Mouse (Mus musculus): Measurements from ENCODE around the gene Meltf. TPM values are rescaled to one million over a fixed set of nuclear protein-coding genes. Genes with fewer than 3 reads are reported as not detected.

Meltf gene
- total and polyA plus RNA-seq, 3 experiments = 0.04 to 0.09 (median 0.07) TPM

DNA sequence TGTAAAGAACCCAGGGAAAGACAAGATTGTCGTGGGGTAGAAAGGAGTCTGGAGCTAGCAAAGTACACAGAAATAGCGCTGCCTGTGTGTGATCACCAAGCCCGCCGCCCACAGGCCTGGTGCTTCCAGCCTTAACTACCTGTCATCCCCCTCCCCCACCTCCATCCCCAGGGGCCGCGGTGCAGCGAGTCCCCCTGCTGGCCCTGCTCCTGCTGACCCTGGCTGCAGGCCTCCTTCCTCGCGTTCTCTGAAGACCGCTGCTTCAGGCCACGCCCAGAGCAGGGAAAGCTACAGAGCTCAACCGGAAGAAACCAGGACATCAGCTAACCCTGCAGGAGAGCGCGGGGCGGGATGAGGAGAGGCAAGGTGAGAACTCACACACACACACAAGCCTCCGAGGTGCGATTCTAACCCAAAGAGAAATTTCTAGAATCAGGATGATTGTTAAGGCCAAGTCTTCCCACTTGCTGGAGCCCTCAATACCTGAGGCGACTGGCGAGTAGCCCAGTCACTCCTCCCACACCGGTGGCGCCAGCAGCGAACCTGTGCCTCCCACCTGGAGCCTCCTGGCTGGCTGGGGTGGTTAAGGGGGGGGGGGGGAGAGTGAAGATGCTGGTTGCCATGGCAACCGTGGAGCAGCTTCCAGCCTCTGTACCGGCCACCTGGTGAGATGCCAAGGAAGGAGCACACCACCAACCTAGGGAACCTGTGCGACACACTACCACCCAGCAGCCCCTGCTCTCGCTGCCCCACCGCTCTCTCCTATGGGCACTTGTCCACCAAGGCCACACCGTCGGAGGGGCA is 18.6 kb downstream of the Meltf start:
- in situ Hi-C loops (cut with MboI; ENCODE audit: low pct_ligation_motif_present, low pct_unique_long_range_greater_than_20kb, low sequenced_read_pairs) = no loop called here
- TF ChIP-seq TBP (conservative IDR thresholded peaks at IDR 0.05; ENCODE audit: low read depth, low read length) = no peak
- TF ChIP-seq MYC (IDR thresholded peaks at IDR 0.05; ENCODE audit: low read depth, low read length) = no peak
- no peak for TF ChIP-seq E2F4 (IDR thresholded peaks at IDR 0.05; ENCODE audit: insufficient replicate concordance, low read depth, low read length)
- no peak for TF ChIP-seq RAD21 (IDR thresholded peaks at IDR 0.05; ENCODE audit: low read depth, low read length)
- TF ChIP-seq RCOR1 (conservative IDR thresholded peaks at IDR 0.05; ENCODE audit: low read depth, low read length) = no peak
- no peak for TF ChIP-seq ELF1 (IDR thresholded peaks at IDR 0.05; ENCODE audit: low read depth, low read length)
- TF ChIP-seq ZMIZ1 (IDR thresholded peaks at IDR 0.05; ENCODE audit: low read depth, low read length) = no peak
- no peak for TF ChIP-seq MEF2A (IDR thresholded peaks at IDR 0.05; ENCODE audit: borderline replicate concordance, low read depth, low read length)
- no peak for TF ChIP-seq JUND (conservative IDR thresholded peaks at IDR 0.05; ENCODE audit: low read depth, low read length)
- no peak for TF ChIP-seq ZKSCAN1 (IDR thresholded peaks at IDR 0.05; ENCODE audit: borderline replicate concordance, low read depth, low read length)
- no peak for TF ChIP-seq POLR2A (IDR thresholded peaks at IDR 0.05; ENCODE audit: low read depth, low read length)
- no peaks in the 10 kb centered on the region for H3K36me3 ChIP-seq (replicated peaks in 1 of 2; ENCODE audit: control insufficient read depth in 1 of 2, insufficient read depth in 1 of 2, low read length in 1 of 2)
- H3K9ac ChIP-seq (ENCODE audit: insufficient read depth, low read depth) = no peak overlapping the region
- H3K4me1 ChIP-seq (ENCODE audit: control insufficient read depth in 1 of 2, insufficient read depth in 2 of 2) = peaks cover 13 to 24% of the 10 kb centered on the region in 2 experiments
- no peaks in the 10 kb centered on the region for H3K27me3 ChIP-seq (replicated peaks)
- no peak overlapping the region for H3K4me2 ChIP-seq (ENCODE audit: insufficient read depth, low read depth, poor library complexity, severe bottlenecking)
- dilution Hi-C loops (cut with MboI; ENCODE audit: extremely low pct_ligation_motif_present, extremely low pct_unique_long_range_greater_than_20kb, low sequenced_read_pairs) = no loop called here
- no peaks in the 10 kb centered on the region for H3K79me2 ChIP-seq (replicated peaks; ENCODE audit: control insufficient read depth, extremely low read depth, insufficient read depth, poor library complexity, severe bottlenecking)
- H3K27ac ChIP-seq (ENCODE audit: insufficient read depth, low read depth) = no peak overlapping the region
- H3K4me3 ChIP-seq (replicated peaks in 1 of 3; ENCODE audit: low read depth in 2 of 3, low read length in 2 of 3, poor library complexity in 1 of 3) = no peak overlapping the region
- DNase-seq (ENCODE audit: extremely low read depth) = no peak
- peaks cover 9% of the 10 kb centered on the region for H3K9me3 ChIP-seq (replicated peaks; ENCODE audit: low read length)

DNA sequence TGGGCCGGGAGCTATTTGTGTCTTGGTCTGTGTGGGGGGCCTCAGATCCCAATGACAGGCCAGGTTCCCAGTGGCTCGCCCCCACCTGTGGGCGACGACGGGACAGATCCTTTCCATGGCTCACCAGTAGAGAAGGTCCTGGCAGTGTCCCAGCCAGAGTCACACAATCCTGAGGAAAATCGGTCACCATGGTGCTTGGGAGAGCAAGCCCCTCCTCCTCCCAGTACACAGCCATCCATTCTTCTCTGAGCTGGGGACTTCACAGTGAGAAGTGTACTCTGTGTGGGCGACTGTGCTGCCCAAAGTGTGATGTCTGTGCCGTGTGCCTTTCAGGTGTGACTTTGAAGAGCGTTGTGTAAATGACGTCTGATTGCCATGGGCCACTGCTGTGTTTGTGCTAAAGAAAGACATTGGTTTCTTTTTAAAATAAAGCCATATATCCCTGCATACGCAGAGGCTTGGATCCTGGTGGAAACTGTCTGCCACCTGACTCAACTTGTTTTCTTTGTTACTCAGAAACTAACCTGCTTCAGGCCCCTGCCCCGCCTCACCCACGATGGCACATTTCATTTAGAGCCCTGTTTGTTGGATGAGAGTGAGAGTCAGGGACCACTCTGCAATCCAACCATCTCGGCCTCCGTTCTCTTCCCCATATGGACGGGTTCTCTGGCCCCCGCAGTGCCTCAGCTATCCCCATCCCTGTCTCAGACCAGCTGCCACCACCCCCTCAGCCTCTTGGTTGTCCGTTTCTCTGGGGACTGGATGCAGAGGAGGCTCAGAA is 20.1 kb downstream of the Meltf start:
- dilution Hi-C loops (cut with MboI; ENCODE audit: extremely low pct_ligation_motif_present, extremely low pct_unique_long_range_greater_than_20kb, low sequenced_read_pairs) = no loop called here
- no peak overlapping the region for H3K27ac ChIP-seq (ENCODE audit: insufficient read depth, low read depth)
- no peak overlapping the region for H3K9ac ChIP-seq (ENCODE audit: insufficient read depth, low read depth)
- no peak overlapping the region for H3K4me3 ChIP-seq (replicated peaks in 1 of 3; ENCODE audit: low read depth in 2 of 3, low read length in 2 of 3, poor library complexity in 1 of 3)
- H3K27me3 ChIP-seq (replicated peaks) = no peaks in the 10 kb centered on the region
- TF ChIP-seq JUND (conservative IDR thresholded peaks at IDR 0.05; ENCODE audit: low read depth, low read length) (no peak), NRF1 (IDR thresholded peaks at IDR 0.05; ENCODE audit: low read depth, low read length) (no peak), ZNF384 (IDR thresholded peaks at IDR 0.05; ENCODE audit: low read depth, low read length) (no peak), MAFK (IDR thresholded peaks at IDR 0.05; ENCODE audit: insufficient replicate concordance, low read length) (no peak), EP300 (IDR thresholded peaks at IDR 0.05; ENCODE audit: low read length) (no peak), HCFC1 (IDR thresholded peaks at IDR 0.05; ENCODE audit: low read depth, low read length) (no peak), KAT2A (IDR thresholded peaks at IDR 0.05; ENCODE audit: insufficient replicate concordance, low read length) (no peak), USF2 (conservative IDR thresholded peaks at IDR 0.05; ENCODE audit: low read depth, low read length) (no peak), BHLHE40 (IDR thresholded peaks at IDR 0.05; ENCODE audit: low read depth, low read length) (no peak), POLR2AphosphoS2 (IDR thresholded peaks at IDR 0.05; ENCODE audit: low read depth, low read length) (no peak), GABPA (IDR thresholded peaks at IDR 0.05; ENCODE audit: insufficient replicate concordance, low read depth, low read length) (no peak), PAX5 (IDR thresholded peaks at IDR 0.05; ENCODE audit: low read length) (no peak), ELF1 (IDR thresholded peaks at IDR 0.05; ENCODE audit: low read depth, low read length) (no peak), MAX (IDR thresholded peaks at IDR 0.05; ENCODE audit: low read length) (no peak), SMC3 (IDR thresholded peaks at IDR 0.05; ENCODE audit: low read depth, low read length) (no peak)
- no peak for DNase-seq (ENCODE audit: extremely low read depth)
- H3K4me1 ChIP-seq (ENCODE audit: control insufficient read depth in 1 of 2, insufficient read depth in 2 of 2) = peaks cover 5 to 16% of the 10 kb centered on the region in 2 experiments; a peak in 3 of 4 replicates
- H3K79me2 ChIP-seq (replicated peaks; ENCODE audit: control insufficient read depth, extremely low read depth, insufficient read depth, poor library complexity, severe bottlenecking) = no peaks in the 10 kb centered on the region
- H3K4me2 ChIP-seq (ENCODE audit: insufficient read depth, low read depth, poor library complexity, severe bottlenecking) = no peak overlapping the region
- in situ Hi-C loops (cut with MboI; ENCODE audit: low pct_ligation_motif_present, low pct_unique_long_range_greater_than_20kb, low sequenced_read_pairs) = no loop called here
- peaks cover 9% of the 10 kb centered on the region for H3K9me3 ChIP-seq (replicated peaks; ENCODE audit: low read length)
- no peaks in the 10 kb centered on the region for H3K36me3 ChIP-seq (replicated peaks in 1 of 2; ENCODE audit: control insufficient read depth in 1 of 2, insufficient read depth in 1 of 2, low read length in 1 of 2)

All from CH12.LX (cell line).